Mouse (Mus musculus) frontal cortex, postnatal 14 days (tissue): ENCODE results near the gene Cntn4.
A peak's percentile ranks its signal among the peaks of the same experiment; 100 is the strongest.
"Not testable (repeated sequence)": the region's sequence is repeated elsewhere in the genome, so short reads cannot be mapped to it uniquely, and the experiment has no call there.

Source experiments
- DNase-seq, 2 experiments: peaks; one replicate each; pipeline ENCODE4 v3.0.0; 2022; ENCODE audit warnings: low spot score in 2 of 2

The Cntn4 gene

DNA sequence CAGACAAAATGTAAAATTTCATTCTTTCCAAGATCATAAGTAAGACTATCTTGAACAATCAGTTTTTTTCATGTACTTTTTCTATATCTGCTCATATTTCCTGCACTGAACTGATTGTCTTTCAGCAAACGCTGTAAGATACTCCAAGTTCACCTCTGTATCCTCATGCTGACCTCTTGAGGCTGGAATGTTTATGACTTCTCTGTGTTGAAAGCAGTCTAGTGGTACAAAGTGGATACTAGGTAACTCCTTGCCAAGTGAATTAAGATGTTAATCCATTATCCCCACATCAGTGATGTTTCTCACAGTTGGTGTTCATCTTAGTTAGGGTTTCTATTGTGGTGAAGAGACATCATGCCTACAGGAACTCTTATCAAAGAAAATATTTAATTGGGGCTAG lies 651.5 kb downstream of the Cntn4 start:
- DNase-seq: no peak

DNA sequence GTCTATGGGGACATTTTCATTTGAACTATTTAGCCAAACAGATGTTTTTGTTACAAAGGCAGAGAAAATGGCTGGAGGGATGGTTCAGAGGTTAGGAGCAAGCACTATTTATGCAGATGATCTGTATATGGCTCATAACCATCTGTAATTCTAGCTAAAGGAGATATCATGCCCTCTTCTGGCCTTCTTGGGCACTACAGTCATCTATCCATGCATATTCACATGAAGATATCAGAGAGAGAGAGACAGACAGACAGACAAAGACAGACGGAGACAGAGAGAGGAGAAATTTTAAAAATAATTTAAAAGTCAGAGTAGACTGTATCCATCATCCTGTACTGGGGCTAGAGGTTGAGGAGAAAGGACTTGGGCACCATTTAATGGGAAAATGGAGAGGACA lies 652.2 kb downstream of the Cntn4 start:
- DNase-seq: no peak

DNA sequence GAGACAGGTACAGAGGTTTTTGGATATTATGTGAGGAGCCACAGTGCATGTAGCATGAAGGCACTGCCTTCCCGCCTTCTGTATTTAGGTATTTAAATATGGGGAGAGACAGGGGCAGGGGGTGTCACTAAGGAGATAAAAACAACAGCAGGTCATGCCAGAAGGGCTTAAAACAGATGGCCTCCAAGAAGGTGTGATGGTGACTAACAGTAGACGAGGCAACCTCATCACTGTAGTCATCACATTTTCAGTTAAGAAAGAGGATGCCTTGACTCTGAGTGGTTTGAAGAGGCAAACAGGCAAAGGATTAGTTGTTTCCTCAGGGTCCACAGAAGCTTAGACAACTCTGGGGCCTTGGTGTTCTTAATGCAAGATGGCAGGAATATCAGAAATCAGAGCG lies 655.0 kb downstream of the Cntn4 start:
- DNase-seq: no peak

DNA sequence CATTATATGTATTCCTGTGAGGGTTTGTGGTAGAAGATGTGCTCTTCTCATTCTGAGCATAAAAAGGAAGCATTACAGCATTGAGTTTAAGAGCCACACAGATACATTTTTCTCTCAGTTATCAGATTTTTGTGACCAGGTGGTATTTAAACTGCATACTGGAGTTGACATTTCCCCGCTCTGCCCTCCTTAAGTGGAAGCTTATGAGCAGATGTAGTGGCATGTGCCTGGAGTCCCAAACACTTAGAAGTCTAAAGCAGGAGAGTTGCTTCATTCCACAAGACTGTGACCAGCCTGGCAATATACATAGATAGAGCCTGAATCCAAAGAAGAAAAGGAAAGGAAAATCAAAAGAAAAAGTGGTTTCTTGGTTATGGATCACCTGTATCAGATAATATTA lies 655.5 kb downstream of the Cntn4 start:
- no peak for DNase-seq

DNA sequence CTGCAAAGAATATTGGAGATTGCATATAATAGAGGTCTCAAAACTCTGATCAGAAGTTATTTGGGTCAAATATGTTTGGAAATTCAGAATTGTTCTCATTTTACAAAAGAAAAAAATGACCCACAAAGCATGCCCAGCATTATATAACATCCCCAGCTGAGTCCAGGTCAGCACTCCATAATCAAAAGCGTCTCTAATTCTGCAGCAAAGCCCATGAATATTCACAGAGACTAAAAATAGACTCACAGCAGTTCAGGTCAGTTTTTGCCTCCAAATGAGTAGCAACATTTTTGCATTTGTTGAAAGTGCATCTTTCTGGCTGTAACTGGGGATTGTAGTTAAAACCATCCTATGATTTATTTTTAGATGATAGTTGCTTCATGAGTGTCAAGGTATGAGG lies 657.6 kb downstream of the Cntn4 start:
- no peak for DNase-seq

DNA sequence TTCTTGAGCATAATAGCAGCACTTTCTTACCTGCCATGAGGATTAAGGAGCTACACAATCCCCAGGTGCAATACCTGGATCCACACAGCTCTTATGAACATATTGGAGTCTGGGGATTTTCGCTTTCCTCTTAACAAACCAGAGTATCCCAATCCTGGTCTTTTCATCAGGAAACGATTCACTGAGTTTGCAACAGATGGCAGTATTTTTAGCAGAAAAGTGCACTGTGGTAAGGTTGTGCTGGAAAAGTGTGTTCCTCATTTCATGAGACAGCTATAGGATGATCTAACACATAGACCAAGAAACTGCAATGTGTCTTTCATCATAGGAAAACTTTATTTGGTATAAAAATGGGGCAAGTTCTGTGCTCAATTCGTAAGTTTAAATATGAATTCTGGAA lies 659.3 kb downstream of the Cntn4 start:
- no peak for DNase-seq

DNA sequence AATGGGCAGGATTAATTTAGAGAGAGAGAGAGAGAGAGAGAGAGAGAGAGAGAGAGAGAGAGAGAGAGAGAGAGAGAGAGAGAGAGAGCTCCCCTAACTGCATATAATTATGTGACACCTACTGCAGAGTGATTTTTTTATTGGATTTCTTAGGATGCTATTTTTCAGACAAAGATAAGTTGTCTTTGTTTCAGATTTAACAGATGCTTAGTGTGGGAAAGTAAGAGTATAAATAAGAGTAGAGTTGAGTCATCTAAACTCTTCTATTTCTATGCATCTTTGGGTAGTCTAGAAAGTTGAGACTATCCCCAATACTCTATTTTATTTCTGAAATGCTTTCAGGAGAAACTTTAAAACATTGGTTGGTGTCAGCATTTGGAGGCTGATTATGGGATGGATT lies 660.4 kb downstream of the Cntn4 start:
- no peak for DNase-seq

DNA sequence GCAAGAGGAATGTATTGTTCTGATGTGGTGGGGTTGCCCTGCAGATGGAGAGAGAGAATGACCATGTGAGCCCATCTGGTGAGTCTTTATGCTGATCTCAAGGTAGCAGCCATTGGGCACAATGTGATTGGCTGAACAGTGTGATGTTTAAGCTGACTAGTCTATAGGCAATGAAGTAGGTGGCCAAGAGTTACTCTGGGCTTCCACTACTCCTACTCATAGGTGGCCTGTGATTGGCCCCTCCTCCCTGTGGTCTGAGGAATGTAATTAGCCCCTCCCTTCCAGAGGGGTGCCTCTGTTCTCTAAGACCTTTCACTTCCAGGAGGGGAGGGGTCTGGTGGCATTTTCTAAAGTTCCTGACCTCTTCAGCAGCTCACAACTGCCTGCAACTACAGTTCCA lies 663.7 kb downstream of the Cntn4 start:
- DNase-seq: no peak

DNA sequence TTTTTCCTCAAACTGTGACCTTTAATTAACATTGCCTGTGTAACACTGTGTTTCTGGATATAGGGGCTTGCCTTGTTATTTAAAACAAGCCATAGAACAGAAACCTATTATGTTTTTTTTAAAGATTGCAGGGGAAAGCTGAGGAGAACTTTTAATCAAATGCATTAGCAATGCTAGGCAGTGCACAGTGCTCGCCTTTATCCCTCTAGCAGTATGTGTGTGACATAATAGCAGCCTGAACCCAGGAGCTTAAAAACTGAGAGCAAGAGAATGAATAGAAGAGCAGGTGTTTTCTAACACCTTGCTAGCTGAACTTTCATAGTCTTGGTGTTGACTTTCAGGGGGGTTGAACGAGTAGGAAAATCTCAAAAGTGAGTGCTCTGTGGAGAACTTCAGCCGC lies 672.6 kb downstream of the Cntn4 start:
- no peak for DNase-seq

DNA sequence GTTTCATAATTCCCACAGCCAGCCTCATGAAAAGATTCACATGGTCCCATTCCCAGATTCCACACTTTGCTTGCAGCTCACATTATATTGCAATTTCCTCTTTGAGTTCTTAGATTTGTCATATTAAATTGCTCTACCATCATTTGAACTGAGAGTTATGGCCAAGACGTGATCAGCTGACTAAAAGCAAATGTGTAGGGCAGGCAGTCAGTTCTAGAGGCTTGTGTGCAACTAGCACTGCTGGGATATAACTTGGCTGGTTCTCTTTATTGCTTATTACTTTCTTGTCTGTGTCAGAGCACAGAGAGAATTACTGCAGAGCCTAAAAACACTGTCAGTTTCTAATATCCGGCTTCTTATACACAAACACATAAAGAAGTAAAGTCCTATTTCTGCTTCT lies 673.9 kb downstream of the Cntn4 start:
- DNase-seq: no peak

DNA sequence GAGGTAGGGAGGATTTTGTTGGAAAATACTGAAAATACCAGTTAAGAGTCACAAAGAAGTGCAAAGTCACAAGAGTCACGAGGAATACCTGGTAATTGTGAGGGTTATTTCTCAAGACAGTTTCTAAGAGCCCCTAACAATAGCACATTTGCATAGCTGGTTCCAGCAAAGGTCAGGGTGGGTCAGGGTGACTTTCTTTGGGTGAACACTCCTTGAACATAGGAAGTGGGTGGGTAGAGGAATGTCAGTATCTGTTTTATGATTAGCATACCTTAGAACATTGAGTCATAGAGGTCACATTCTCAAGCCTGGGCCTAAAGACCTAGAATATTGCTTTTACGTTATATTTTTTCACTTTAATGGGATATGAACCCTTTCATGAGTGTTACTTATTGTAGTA lies 681.3 kb downstream of the Cntn4 start:
- DNase-seq: not testable (repeated sequence)

DNA sequence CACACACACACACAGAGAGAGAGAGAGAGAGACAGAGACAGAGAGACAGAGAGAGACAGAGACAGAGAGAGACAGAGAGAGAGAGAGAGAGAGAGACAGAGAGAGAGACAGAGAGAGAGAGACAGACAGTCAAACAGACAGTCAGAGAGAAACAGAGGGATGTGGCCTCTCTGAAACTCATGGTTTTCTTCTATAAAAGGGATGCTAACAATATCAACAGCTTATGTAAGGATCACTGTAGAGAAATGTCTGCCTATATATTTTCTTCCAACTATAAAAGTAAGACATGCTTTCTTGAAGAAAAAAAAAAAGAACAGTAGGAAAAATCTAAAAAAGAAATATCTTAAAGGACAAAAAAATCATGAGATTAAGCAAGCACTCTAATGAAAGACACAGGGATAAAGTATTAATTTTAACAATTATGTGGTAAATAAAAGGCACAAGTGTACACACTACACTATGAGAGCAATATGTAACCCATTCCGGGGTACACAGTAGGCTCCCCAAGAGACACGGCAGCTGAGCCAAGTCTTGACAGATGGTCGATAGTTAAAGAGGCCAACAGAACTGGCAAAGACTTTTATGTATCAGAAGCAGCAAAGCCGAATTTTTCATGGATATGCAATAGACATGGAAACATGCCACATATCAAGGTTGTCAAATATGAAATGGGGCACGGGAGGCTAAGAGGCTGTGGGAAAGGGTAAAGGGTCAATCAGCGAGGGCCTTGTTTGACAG lies 704.0 kb downstream of the Cntn4 start:
- DNase-seq: no peak

DNA sequence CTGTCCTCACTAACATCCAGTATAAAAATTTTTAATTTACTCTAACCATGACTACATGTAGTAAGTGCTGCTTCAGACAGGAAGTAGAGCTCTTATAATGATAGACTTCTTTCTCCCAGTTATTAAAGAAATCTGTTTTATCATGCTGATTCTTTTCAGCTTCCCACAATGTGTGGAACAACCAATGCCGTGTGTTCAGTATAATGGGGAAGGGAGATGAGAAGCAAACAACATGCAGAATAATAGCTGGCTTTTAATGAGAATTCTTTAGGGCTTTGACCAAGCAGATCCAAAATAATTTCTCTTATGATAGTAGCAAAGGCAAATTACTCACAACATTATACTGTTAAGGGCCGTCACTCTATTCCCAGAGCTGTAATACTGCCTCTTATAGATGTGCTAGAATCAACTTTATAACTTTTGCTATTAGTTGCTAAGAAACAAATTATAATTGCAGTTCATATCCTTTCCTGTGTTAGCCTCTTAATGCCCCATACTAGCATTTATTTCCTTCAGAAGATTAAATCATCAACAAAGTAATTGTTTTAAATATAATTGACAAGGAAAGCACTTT lies 710.5 kb downstream of the Cntn4 start:
- no peak for DNase-seq

DNA sequence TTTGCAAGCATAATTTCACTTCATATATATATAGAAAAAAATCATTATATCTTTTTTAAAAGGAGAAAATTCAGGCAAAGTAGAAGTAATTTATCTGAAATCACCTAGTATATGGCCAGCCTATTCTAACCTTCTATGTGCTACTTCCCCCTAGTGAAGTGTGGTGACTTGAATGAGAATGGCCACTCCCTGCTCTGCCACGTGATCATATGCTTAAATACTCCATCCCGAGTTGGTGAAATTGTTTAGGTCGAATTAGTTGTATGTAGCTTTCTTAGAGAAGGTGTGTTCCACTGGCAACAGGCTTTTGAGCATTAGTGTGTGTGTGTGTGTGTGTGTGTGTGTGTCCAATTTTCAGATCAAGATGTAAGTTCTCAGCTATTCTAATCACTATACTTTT lies 730.6 kb downstream of the Cntn4 start:
- no peak for DNase-seq

DNA sequence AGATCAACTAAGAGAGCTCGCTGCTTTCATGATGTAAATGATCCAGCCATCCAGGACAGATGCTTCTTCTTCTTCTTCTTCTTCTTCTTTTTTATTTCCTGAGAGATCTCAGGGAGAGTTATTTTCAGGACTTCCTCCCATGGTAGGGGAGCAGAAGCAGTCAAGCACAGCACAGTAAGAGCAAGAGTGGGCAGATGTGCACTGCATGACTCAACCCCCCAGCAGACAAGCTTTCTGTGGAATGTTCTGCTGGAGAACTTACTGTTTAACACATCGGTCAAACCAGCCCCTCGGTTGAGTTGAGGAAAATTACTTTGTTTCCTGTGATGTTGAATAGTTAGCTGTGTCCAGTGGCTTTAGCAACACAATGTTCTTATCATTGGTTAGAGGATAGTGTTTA lies 731.2 kb downstream of the Cntn4 start:
- DNase-seq: no peak

DNA sequence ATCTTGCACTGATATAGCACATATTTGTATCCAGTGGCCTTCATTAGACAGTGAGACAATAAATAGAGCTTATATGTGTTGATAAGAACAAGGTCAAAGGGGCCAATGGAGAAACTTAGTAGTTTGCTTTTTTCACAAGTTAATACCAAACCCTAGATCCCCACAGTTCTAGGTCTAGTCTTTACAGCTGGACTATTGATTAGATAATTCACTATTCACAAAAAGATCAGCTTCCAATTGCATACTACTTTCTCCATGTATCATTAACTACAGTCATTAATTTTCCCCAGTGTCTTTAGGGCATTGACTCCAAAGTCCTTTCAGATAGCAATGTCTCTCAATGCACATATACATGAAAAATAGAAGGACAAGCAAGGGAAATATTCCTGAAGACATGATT lies 745.5 kb downstream of the Cntn4 start:
- DNase-seq: no peak

DNA sequence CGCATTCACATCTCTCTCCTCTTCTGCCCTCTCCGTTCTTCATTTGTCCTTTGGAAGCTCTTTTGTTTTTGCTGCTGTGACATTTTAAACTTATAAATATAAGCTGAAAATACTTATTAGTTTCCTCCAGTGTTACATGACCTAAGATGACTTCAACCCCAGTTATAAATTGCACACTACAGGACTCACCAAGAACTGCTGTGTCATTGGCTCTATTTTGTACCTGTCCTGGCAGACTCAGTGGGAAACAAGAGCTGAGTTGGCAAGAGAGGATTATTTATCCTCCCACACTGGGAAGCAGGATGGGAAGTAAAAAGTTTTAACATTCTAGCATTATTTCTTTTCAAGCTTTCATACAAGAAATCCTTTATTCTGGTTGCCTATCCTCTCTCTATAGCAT lies 746.0 kb downstream of the Cntn4 start:
- DNase-seq: no peak

DNA sequence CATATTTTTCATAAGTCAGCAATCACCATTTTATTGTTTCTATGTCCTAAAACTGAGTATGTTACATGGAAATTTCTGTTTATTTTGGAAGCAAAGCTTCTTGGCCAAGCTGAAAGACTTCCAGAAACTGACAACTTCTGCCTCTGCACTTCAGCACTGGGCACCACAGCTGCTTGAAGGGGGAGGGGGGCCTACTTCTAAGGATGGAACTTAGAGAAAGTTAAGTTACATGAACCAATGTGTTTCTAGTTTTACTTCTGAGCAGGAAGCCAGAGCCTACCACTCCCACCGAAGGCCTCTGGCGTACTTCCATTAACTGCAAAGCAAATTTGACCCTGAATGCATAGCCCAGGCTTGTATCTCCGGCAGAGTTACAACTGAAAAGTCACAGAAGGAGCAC lies 749.2 kb downstream of the Cntn4 start:
- no peak for DNase-seq

DNA sequence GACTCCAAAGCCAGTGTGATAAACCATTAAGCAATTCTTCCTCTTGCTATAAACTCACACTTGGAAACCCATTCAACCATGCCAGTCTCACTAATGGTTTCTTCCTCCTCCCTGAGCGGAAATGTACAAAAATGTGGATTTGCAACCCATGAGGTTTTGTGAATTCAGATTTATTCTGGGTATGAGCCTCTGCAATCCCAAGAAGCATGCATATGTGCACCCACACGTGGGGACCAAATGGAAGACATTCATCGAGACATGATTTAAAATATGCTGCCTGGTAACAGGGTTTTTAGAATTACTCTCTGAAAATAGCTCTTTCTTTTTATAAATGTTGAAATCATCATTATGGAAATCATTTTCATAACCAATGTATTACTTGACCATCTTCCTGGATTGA lies 754.0 kb downstream of the Cntn4 start:
- peak in 1 of 2 experiments; percentile 22 for DNase-seq

DNA sequence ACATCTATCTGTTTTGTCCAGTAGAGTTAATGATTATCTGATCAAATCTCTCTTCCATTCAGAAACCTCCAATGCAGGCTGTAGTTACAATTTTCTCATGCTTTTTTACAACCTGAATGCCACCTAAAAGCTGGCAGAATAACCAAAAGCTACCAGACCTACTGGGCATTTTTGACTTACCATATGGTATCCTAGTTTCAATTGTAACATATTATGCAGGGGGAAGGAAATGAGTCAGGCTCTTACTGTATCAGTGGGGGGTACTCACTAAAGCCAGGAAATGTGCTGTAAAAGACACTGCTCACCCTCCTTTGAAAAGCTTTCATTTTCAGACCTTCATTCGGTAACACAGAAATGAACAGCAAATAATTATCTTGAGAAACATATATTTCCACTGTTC lies 763.3 kb downstream of the Cntn4 start:
- no peak for DNase-seq

DNA sequence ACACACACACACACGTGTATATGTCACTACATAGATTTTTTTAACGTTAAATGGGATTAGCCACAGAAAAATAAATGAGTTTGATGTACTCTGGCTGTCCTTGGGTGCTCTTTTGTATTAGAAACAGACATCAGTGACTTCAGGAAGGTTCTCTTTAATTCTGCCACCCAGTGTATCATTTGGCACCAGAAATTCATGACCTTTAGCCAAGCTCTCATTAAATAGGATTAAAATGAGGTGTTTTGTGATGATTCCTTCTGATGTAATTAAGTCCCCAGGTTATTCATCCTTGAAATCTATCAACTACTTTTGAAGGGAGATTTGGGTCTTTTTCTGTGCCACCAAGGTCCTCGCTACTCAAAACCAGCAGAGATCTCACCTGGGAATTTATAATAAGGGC lies 763.8 kb downstream of the Cntn4 start:
- no peak for DNase-seq

DNA sequence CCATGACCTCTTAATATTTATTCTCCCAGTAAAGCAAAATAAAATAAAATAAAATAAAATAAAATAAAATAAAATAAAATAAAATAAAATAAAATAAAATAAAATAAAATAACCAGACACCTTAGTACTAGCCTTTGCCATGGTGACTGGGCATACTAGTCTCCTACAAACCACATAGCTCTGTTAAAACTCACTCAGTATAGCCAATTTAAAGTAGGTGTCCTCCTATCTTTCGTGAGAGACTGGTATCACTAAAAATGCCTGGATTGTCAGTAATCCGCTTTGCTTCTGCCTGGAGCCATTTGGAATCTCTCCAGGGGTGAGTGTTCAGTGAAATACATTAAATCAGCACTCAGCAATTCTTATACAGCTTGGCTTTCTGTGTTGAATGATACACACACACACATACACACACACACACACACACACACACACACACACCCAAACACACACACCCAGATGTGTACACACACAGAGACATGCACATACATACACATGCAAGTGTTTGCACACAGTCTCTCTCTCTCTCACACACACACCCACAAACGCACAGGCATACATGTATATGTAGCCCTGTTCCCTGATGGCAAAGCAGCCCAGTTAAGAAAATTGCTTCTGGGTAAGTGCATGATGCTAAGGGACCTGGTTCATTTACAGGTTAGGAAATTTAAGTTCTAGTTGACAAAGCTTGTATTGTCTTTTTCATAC lies 776.8 kb downstream of the Cntn4 start:
- no peak for DNase-seq

DNA sequence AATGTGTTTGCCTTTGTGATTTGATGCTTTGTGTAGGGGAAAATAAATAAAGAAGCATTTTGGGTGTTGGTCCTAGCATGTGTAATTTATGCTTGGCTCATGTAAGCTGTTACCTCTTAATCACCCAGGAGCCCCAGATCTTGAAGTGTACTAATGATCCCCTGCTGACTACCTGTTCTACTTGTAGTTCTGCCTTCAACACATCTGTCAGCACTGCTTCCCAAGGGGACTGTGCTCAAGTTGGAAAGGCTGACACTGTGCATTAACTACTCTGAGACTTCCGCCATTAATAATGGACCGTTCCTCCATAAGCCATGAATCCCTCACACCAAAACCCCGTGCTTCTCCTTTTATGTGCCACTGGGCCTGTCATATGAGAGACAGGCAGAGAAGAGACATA lies 778.2 kb downstream of the Cntn4 start:
- DNase-seq: no peak
